Mouse (Mus musculus): ENCODE data around the gene Gm17542. TPM values are rescaled to one million over a fixed set of nuclear protein-coding genes. Genes with fewer than 3 reads are reported as not detected.

The Gm17542 gene
- polyA plus RNA-seq, 2 experiments: not detected

DNA sequence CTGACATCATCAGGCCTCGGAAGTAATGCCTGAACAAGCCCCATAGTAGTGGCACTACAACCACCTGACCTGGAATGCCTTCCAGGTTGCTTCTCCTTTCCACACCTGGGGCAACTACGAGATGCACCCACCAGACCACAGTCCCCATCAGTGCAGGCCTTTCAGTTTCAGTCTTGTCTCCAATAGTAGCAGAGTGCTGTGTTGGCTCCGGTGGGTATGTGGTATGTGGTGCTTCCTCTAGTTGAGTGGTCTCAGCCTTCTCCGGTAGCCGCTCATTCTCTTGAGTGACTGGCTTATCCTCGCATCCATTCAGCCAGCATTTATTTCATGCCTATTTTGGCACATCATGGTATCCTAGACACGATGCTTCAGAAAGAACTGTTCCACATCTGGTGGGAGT, 4.8 kb downstream of the Gm17542 start:
- no peaks in the 10 kb centered on the region for H3K9me3 ChIP-seq (ENCODE audit: control insufficient read depth, low read length)
- H3K36me3 ChIP-seq (ENCODE audit: control insufficient read depth, insufficient read depth, low read length): no peaks in the 10 kb centered on the region
- WGBS: 91% methylated on average over 7 of the region's 7 CpGs
- H3K4me2 ChIP-seq (replicated peaks; ENCODE audit: low read depth, low read length, severe bottlenecking): no peak overlapping the region
- no peak overlapping the region for H3K27ac ChIP-seq (replicated peaks; ENCODE audit: low read depth, low read length)
- H3K9ac ChIP-seq (ENCODE audit: low read depth, low read length, severe bottlenecking): no peak overlapping the region
- H3K4me3 ChIP-seq (replicated peaks; ENCODE audit: low read length): no peak overlapping the region
- ATAC-seq (ENCODE audit: low FRiP score, low read depth) (no peak), DNase-seq (ENCODE audit: low spot score) (no peak)
- H3K4me1 ChIP-seq (ENCODE audit: control insufficient read depth, insufficient read depth, low read length): no peaks in the 10 kb centered on the region
- TF ChIP-seq POLR2A (IDR thresholded peaks at IDR 0.05; ENCODE audit: borderline replicate concordance, extremely low read depth, insufficient read depth, insufficient read length): no peak
- no peaks in the 10 kb centered on the region for H3K27me3 ChIP-seq (ENCODE audit: control insufficient read depth, insufficient read depth, low read length)

DNA sequence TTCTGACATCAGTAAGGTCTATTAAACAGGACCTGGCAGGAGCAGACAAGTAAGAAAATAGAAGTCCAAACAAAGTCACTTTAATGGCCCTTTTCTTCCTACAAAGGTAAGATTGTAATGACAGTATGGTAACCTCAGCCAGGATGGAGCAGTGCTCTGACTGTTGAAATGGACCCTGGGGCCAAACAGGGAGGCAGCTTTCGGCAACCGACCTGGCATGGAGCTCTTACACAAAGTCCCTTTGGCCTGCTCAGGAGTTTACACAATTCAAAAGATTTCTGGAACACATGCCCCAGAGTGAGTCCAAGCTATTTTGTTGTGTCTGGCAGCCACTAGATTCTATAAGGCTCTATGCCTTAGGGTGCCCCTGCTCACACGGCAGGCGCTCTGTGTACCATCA, 9.0 kb downstream of the Gm17542 start:
- Histone ChIP-seq H3K4me2 (replicated peaks; ENCODE audit: low read depth, low read length, severe bottlenecking) (no peak overlapping the region), H3K4me3 (replicated peaks; ENCODE audit: low read length) (no peak overlapping the region), H3K36me3 (ENCODE audit: control insufficient read depth, insufficient read depth, low read length) (no peaks in the 10 kb centered on the region), H3K27ac (replicated peaks; ENCODE audit: low read depth, low read length) (no peak overlapping the region), H3K27me3 (ENCODE audit: control insufficient read depth, insufficient read depth, low read length) (no peaks in the 10 kb centered on the region), H3K4me1 (ENCODE audit: control insufficient read depth, insufficient read depth, low read length) (no peaks in the 10 kb centered on the region), H3K9me3 (ENCODE audit: control insufficient read depth, low read length) (no peaks in the 10 kb centered on the region), H3K9ac (ENCODE audit: low read depth, low read length, severe bottlenecking) (no peak overlapping the region)
- WGBS: 85% methylated on average over 4 of the region's 4 CpGs
- ATAC-seq (ENCODE audit: low FRiP score, low read depth): no peak
- no peak for DNase-seq (ENCODE audit: low spot score)
- TF ChIP-seq POLR2A (IDR thresholded peaks at IDR 0.05; ENCODE audit: borderline replicate concordance, extremely low read depth, insufficient read depth, insufficient read length): no peak

DNA sequence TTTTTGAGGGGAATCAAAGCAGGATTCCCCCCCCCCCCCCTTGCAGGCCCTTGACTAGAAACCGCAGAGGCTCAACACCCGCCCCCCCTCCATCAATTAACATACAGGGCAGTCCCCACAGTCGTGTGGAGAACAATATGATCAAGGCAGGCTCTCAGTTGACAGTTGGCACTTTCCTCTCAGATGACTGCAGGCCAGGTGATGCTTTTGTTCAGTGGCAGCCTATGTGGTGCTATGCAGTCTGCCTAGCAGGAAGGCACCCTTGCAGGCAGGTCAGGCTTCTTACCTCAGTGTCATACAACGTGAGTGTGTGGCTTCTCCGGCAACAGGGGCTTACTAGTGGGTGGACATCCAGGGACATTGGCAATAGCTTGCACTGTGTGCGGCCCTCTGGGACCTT, 17.4 kb downstream of the Gm17542 start:
- no peaks in the 10 kb centered on the region for H3K36me3 ChIP-seq (ENCODE audit: control insufficient read depth, insufficient read depth, low read length)
- H3K4me2 ChIP-seq (replicated peaks; ENCODE audit: low read depth, low read length, severe bottlenecking): no peak overlapping the region
- no peaks in the 10 kb centered on the region for H3K9me3 ChIP-seq (ENCODE audit: control insufficient read depth, low read length)
- ATAC-seq (ENCODE audit: low FRiP score, low read depth) (no peak), DNase-seq (ENCODE audit: low spot score) (no peak)
- no peak overlapping the region for H3K27ac ChIP-seq (replicated peaks; ENCODE audit: low read depth, low read length)
- H3K27me3 ChIP-seq (ENCODE audit: control insufficient read depth, insufficient read depth, low read length): no peaks in the 10 kb centered on the region
- TF ChIP-seq POLR2A (IDR thresholded peaks at IDR 0.05; ENCODE audit: borderline replicate concordance, extremely low read depth, insufficient read depth, insufficient read length): no peak
- no peaks in the 10 kb centered on the region for H3K4me1 ChIP-seq (ENCODE audit: control insufficient read depth, insufficient read depth, low read length)
- H3K9ac ChIP-seq (ENCODE audit: low read depth, low read length, severe bottlenecking): no peak overlapping the region
- no peak overlapping the region for H3K4me3 ChIP-seq (replicated peaks; ENCODE audit: low read length)
- 40% methylated on average over 6 of the region's 6 CpGs for WGBS

DNA sequence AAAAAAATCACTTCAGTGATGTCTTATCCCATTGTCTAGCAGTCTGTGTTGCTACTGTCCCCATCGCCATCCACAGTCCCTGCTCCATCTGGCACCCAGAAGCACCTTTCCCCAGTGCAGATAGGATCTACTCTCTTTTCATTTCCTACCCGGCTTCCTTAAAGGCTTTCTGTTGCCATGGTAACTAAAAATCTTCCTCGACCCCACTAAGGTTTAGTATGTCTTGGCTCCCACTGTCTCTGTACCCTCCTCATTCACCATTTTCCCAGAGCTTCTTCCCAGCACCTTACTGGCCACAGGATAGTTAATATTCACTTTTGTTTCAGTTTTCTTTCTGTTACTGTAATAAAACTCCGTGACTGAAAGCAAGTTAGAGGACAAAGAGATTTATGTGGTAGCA, 17.9 kb downstream of the Gm17542 start:
- no peak for DNase-seq (ENCODE audit: low spot score)
- Histone ChIP-seq H3K4me1 (ENCODE audit: control insufficient read depth, insufficient read depth, low read length) (no peaks in the 10 kb centered on the region), H3K27me3 (ENCODE audit: control insufficient read depth, insufficient read depth, low read length) (no peaks in the 10 kb centered on the region), H3K4me2 (replicated peaks; ENCODE audit: low read depth, low read length, severe bottlenecking) (no peak overlapping the region), H3K36me3 (ENCODE audit: control insufficient read depth, insufficient read depth, low read length) (no peaks in the 10 kb centered on the region), H3K9ac (ENCODE audit: low read depth, low read length, severe bottlenecking) (no peak overlapping the region), H3K4me3 (replicated peaks; ENCODE audit: low read length) (no peak overlapping the region), H3K27ac (replicated peaks; ENCODE audit: low read depth, low read length) (no peak overlapping the region), H3K9me3 (ENCODE audit: control insufficient read depth, low read length) (no peaks in the 10 kb centered on the region)
- WGBS: 33% methylated on average over 4 of the region's 4 CpGs
- TF ChIP-seq POLR2A (IDR thresholded peaks at IDR 0.05; ENCODE audit: borderline replicate concordance, extremely low read depth, insufficient read depth, insufficient read length): no peak
- no peak for ATAC-seq (ENCODE audit: low FRiP score, low read depth)

DNA sequence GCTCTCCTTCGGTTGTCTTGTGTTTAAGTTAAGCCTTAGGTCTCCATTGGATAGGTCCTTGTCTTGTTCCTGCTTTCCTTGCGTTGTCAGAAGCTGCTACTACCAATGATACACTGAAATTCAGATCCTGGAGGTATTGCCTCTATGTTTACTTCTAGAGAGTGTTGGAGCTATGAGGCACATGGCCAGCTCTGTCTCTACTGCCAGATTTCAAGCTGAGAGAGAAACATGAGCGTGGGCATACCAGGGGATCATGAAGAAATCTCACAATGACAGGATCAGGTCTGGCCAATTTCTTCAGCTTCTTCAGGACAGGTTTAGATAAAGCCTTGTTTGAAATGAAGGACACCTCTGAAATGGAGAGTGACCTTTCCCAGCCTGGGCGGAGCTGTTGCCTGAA, 19.1 kb downstream of the Gm17542 start:
- ATAC-seq (ENCODE audit: low FRiP score, low read depth) (no peak), DNase-seq (ENCODE audit: low spot score) (no peak)
- Histone ChIP-seq H3K9me3 (ENCODE audit: control insufficient read depth, low read length) (no peaks in the 10 kb centered on the region), H3K4me2 (replicated peaks; ENCODE audit: low read depth, low read length, severe bottlenecking) (no peak overlapping the region), H3K27me3 (ENCODE audit: control insufficient read depth, insufficient read depth, low read length) (no peaks in the 10 kb centered on the region), H3K4me3 (replicated peaks; ENCODE audit: low read length) (no peak overlapping the region), H3K36me3 (ENCODE audit: control insufficient read depth, insufficient read depth, low read length) (no peaks in the 10 kb centered on the region), H3K9ac (ENCODE audit: low read depth, low read length, severe bottlenecking) (no peak overlapping the region), H3K27ac (replicated peaks; ENCODE audit: low read depth, low read length) (no peak overlapping the region), H3K4me1 (ENCODE audit: control insufficient read depth, insufficient read depth, low read length) (no peaks in the 10 kb centered on the region)
- WGBS: 90% methylated on average over 4 of the region's 4 CpGs
- no peak for TF ChIP-seq POLR2A (IDR thresholded peaks at IDR 0.05; ENCODE audit: borderline replicate concordance, extremely low read depth, insufficient read depth, insufficient read length)

DNA sequence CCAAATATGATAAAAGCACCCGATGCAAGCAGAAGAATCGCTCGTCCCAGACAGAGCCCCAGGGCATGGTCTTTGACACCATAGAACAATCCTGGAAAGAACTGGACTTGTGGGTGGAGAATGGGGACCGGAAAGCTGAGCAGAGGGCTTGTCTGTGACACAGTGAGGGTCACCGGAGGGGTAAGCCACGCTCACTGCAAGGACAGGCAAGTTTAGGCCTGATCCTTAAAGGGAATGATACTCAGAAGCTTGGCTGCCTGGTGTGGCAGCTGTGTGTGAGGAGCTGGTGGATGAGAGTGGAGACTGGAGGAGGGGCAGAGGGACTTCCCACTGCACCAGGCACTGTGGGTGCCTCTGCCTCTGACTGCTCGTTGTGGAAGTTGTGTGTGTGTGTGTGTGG, 27.0 kb downstream of the Gm17542 start:
- H3K4me2 ChIP-seq (replicated peaks; ENCODE audit: low read depth, low read length, severe bottlenecking): no peak overlapping the region
- TF ChIP-seq POLR2A (IDR thresholded peaks at IDR 0.05; ENCODE audit: borderline replicate concordance, extremely low read depth, insufficient read depth, insufficient read length): no peak
- no peaks in the 10 kb centered on the region for H3K27me3 ChIP-seq (ENCODE audit: control insufficient read depth, insufficient read depth, low read length)
- H3K9me3 ChIP-seq (ENCODE audit: control insufficient read depth, low read length): no peaks in the 10 kb centered on the region
- H3K4me3 ChIP-seq (replicated peaks; ENCODE audit: low read length): no peak overlapping the region
- 79% methylated on average over 6 of the region's 7 CpGs for WGBS
- no peak overlapping the region for H3K27ac ChIP-seq (replicated peaks; ENCODE audit: low read depth, low read length)
- H3K9ac ChIP-seq (ENCODE audit: low read depth, low read length, severe bottlenecking): no peak overlapping the region
- DNase-seq (ENCODE audit: low spot score) (no peak), ATAC-seq (ENCODE audit: low FRiP score, low read depth) (no peak)
- no peaks in the 10 kb centered on the region for H3K4me1 ChIP-seq (ENCODE audit: control insufficient read depth, insufficient read depth, low read length)
- no peaks in the 10 kb centered on the region for H3K36me3 ChIP-seq (ENCODE audit: control insufficient read depth, insufficient read depth, low read length)

All from limb, embryonic 14.5 days (tissue).